Mouse (Mus musculus) midbrain, embryonic 16.5 days (tissue): ENCODE measurements at regions not wholly inside any gene's neighbourhood (a gene's known extent, or its start where the extent isn't known, plus 50 kb on each side); places are given as distances from the start of the nearest gene placed in this dataset.
"Not testable (repeated sequence)": the region's sequence is repeated elsewhere in the genome, so short reads cannot be mapped to it uniquely, and the experiment has no call there.

Source experiments
- ATAC-seq: fragments of 200-750 bp; cut with Nextera tagmentation; 2 replicates; pipeline ENCODE4 v1.8.0; 2017; ENCODE audit warnings: moderate TSS enrichment
- H3K27ac ChIP-seq: fragments of 300-500 bp; sonication (generic); 2 replicates; pipeline ENCODE4 v1.5.1; 2014; ENCODE audit warnings: mild to moderate bottlenecking, low read length, mixed read lengths
- H3K27me3 ChIP-seq: fragments of 300-500 bp; sonication (generic); 2 replicates; pipeline ENCODE4 v1.6.1; 2014; ENCODE audit warnings: low read depth, low read length, mixed read lengths; ENCODE audit not compliant: control insufficient read depth, insufficient read depth
- H3K36me3 ChIP-seq: fragments of 300-500 bp; sonication (generic); 2 replicates; pipeline ENCODE4 v1.6.1; 2014; ENCODE audit warnings: mild to moderate bottlenecking, low read length, moderate library complexity, mixed read lengths; ENCODE audit not compliant: control insufficient read depth, insufficient read depth
- H3K4me1 ChIP-seq: fragments of 300-500 bp; sonication (generic); 2 replicates; pipeline ENCODE4 v1.6.1; 2014; ENCODE audit warnings: mild to moderate bottlenecking, low read length, mixed read lengths; ENCODE audit not compliant: control insufficient read depth, insufficient read depth
- H3K4me2 ChIP-seq: fragments of 300-500 bp; sonication (generic); 2 replicates; pipeline ENCODE4 v1.6.1; 2014; ENCODE audit warnings: mild to moderate bottlenecking, low read length, mixed read lengths
- H3K4me3 ChIP-seq: fragments of 300-500 bp; sonication (generic); 2 replicates; pipeline ENCODE4 v1.5.1; 2014; ENCODE audit warnings: low read depth, mild to moderate bottlenecking, low read length, moderate library complexity, mixed read lengths
- H3K9ac ChIP-seq: fragments of 300-500 bp; sonication (generic); 2 replicates; pipeline ENCODE4 v1.6.1; 2014; ENCODE audit warnings: low read depth, low read length, mixed read lengths
- H3K9me3 ChIP-seq: fragments of 300-500 bp; sonication (generic); replicated peaks from 2 replicates; pipeline ENCODE4 v1.6.1; 2014; ENCODE audit warnings: mild to moderate bottlenecking, low read length, mixed read lengths; ENCODE audit not compliant: control insufficient read depth, poor library complexity, severe bottlenecking
- WGBS: fragments of 180-500 bp; shearing (Covaris S2); extraction: QIAGEN DNeasy Blood & Tissue Kit; methylation state at CpG from one replicate; pipeline ENCODE4 v1.1.7; 2014; 5-methylcytosine and 5-hydroxymethylcytosine counted together

- ATAC-seq, result no peak
- 65% methylated on average over 3 of the region's 3 CpGs for WGBS
These were observed 295.4 kb upstream of the Ube2e3 start for GRCm38 (mm10) chr2:78572492-78572891.

GRCm38 (mm10) chr2:78558128-78558527 lies 309.8 kb upstream of the Ube2e3 start:
- H3K4me2 ChIP-seq, result no peak overlapping the region
- H3K9ac ChIP-seq, result no peak overlapping the region
- no peaks in the 10 kb centered on the region for H3K27me3 ChIP-seq
- no peak for ATAC-seq
- H3K27ac ChIP-seq, result no peak overlapping the region
- no peak overlapping the region for H3K4me3 ChIP-seq
- H3K4me1 ChIP-seq, result no peaks in the 10 kb centered on the region
- WGBS, result 20% methylated on average over 1 of the region's 1 CpGs
- no peaks in the 10 kb centered on the region for H3K9me3 ChIP-seq
- no peaks in the 10 kb centered on the region for H3K36me3 ChIP-seq

More at GRCm38 (mm10) chr2:78572492-78572891, 295.4 kb upstream of the Ube2e3 start:
- H3K4me2 ChIP-seq, result no peak overlapping the region
- H3K9me3 ChIP-seq, result no peaks in the 10 kb centered on the region
- no peak overlapping the region for H3K4me3 ChIP-seq
- H3K36me3 ChIP-seq, result no peaks in the 10 kb centered on the region
- H3K4me1 ChIP-seq, result no peaks in the 10 kb centered on the region
- no peak overlapping the region for H3K27ac ChIP-seq
- no peak overlapping the region for H3K9ac ChIP-seq
- H3K27me3 ChIP-seq, result no peaks in the 10 kb centered on the region

GRCm38 (mm10) chr2:78551085-78551484 lies 316.8 kb upstream of the Ube2e3 start:
- H3K9me3 ChIP-seq, result no peaks in the 10 kb centered on the region
- H3K36me3 ChIP-seq, result no peaks in the 10 kb centered on the region
- no peaks in the 10 kb centered on the region for H3K27me3 ChIP-seq
- H3K4me3 ChIP-seq, result no peak overlapping the region
- no peak for ATAC-seq
- no peak overlapping the region for H3K27ac ChIP-seq
- H3K4me2 ChIP-seq, result no peak overlapping the region
- WGBS, result 91% methylated on average over 4 of the region's 4 CpGs
- H3K4me1 ChIP-seq, result no peaks in the 10 kb centered on the region
- H3K9ac ChIP-seq, result no peak overlapping the region

GRCm38 (mm10) chr2:78548683-78549467 lies 319.0 kb upstream of the Ube2e3 start:
- no peaks in the 10 kb centered on the region for H3K27me3 ChIP-seq
- H3K36me3 ChIP-seq, result no peaks in the 10 kb centered on the region
- no peak overlapping the region for H3K4me2 ChIP-seq
- H3K27ac ChIP-seq, result no peak overlapping the region
- H3K9me3 ChIP-seq, result no peaks in the 10 kb centered on the region
- 79% methylated on average over 4 of the region's 4 CpGs for WGBS
- no peak overlapping the region for H3K9ac ChIP-seq
- no peak overlapping the region for H3K4me3 ChIP-seq
- no peaks in the 10 kb centered on the region for H3K4me1 ChIP-seq
- no peak for ATAC-seq

DNA sequence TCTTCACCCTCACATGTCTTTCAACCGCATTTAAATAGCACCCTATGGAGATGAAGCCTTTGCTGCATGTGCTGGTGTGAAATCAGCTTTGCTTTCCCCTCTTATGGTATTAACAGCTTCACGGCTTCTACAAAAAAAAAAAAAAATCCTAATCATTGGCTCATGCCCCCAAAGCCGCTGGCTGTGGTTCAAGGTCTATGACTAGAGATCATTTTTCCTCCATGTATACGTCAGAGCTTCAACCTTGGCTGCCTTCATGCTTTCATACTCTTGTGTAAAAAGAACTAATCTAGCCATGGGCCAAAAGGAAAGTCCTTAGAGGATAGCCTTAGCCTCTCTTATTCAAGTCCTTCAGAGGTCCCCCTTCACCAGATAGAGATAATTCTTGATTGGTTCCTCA lies 320.6 kb upstream of the Ube2e3 start:
- H3K9ac ChIP-seq, result no peak overlapping the region
- H3K9me3 ChIP-seq, result no peaks in the 10 kb centered on the region
- no peaks in the 10 kb centered on the region for H3K27me3 ChIP-seq
- H3K4me2 ChIP-seq, result no peak overlapping the region
- no peaks in the 10 kb centered on the region for H3K36me3 ChIP-seq
- no peak for ATAC-seq
- H3K4me1 ChIP-seq, result no peaks in the 10 kb centered on the region
- no peak overlapping the region for H3K27ac ChIP-seq
- WGBS, result 45% methylated on average over 4 of the region's 4 CpGs
- no peak overlapping the region for H3K4me3 ChIP-seq

DNA sequence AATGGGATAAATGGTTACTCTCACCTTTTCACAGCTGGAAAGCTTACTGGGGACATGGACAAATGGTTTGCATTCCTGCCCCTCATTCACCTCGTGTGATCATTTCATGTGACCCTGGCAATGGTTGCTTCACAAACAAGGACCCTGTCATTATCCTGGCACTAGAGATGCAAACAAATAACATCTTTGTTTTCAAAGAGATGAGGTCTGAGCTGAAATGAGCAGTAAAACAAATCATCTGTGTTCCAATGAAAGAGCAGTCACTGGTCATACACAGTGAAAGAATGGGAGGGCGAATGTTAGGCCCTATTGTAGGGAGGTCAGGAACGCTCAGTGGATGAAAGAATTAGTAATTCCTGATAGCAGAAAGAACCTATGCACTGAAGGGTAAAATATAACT lies 327.5 kb upstream of the Ube2e3 start:
- Histone ChIP-seq H3K4me3 (no peak overlapping the region), H3K9me3 (no peaks in the 10 kb centered on the region), H3K4me2 (no peak overlapping the region), H3K4me1 (no peaks in the 10 kb centered on the region), H3K27ac (no peak overlapping the region), H3K27me3 (no peaks in the 10 kb centered on the region), H3K36me3 (no peaks in the 10 kb centered on the region), H3K9ac (no peak overlapping the region)
- no peak for ATAC-seq
- WGBS, result 65% methylated on average over 3 of the region's 3 CpGs

GRCm38 (mm10) chr2:78539592-78540300 lies 328.2 kb upstream of the Ube2e3 start:
- Histone ChIP-seq H3K4me3 (no peak overlapping the region), H3K9ac (no peak overlapping the region), H3K4me2 (no peak overlapping the region), H3K27me3 (no peaks in the 10 kb centered on the region), H3K4me1 (no peaks in the 10 kb centered on the region), H3K36me3 (no peaks in the 10 kb centered on the region), H3K27ac (no peak overlapping the region), H3K9me3 (no peaks in the 10 kb centered on the region)
- ATAC-seq, result no peak
- 75% methylated on average over 5 of the region's 5 CpGs for whole genome bisulfite sequencing

DNA sequence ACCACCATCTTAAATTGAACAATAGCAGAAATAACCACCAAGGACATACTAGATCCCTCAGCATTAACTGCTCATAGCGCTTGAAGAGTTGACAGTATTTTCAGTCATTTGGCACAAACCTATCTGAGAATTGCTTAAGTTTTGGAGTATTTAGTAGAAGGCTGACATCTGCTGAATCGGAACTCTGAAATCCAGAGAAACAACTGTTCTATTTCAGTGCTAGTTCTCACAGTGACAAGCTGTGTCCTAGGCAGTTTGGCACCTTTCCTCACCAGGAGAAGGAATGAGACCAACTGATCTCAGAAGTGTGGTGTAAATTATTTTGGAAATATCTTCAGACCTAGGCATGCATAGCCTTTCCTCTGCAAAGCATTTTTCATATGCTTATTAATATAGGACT lies 330.4 kb upstream of the Ube2e3 start:
- H3K9me3 ChIP-seq, result no peaks in the 10 kb centered on the region
- no peak overlapping the region for H3K9ac ChIP-seq
- ATAC-seq, result no peak
- no peaks in the 10 kb centered on the region for H3K4me1 ChIP-seq
- no peaks in the 10 kb centered on the region for H3K27me3 ChIP-seq
- no peak overlapping the region for H3K4me2 ChIP-seq
- H3K27ac ChIP-seq, result no peak overlapping the region
- H3K4me3 ChIP-seq, result no peak overlapping the region
- no peaks in the 10 kb centered on the region for H3K36me3 ChIP-seq
- WGBS, result 95% methylated on average over 2 of the region's 2 CpGs

GRCm38 (mm10) chr2:78533881-78534280 lies 334.0 kb upstream of the Ube2e3 start:
- ATAC-seq, H3K27me3 ChIP-seq, H3K4me2 ChIP-seq, H3K4me1 ChIP-seq, H3K36me3 ChIP-seq, H3K9me3 ChIP-seq, H3K27ac ChIP-seq, H3K9ac ChIP-seq, H3K4me3 ChIP-seq: not testable (repeated sequence)
- WGBS, result 96% methylated on average over 5 of the region's 5 CpGs
